Mouse (Mus musculus): ENCODE data around the gene Rrbp1.

The Rrbp1 gene

DNA sequence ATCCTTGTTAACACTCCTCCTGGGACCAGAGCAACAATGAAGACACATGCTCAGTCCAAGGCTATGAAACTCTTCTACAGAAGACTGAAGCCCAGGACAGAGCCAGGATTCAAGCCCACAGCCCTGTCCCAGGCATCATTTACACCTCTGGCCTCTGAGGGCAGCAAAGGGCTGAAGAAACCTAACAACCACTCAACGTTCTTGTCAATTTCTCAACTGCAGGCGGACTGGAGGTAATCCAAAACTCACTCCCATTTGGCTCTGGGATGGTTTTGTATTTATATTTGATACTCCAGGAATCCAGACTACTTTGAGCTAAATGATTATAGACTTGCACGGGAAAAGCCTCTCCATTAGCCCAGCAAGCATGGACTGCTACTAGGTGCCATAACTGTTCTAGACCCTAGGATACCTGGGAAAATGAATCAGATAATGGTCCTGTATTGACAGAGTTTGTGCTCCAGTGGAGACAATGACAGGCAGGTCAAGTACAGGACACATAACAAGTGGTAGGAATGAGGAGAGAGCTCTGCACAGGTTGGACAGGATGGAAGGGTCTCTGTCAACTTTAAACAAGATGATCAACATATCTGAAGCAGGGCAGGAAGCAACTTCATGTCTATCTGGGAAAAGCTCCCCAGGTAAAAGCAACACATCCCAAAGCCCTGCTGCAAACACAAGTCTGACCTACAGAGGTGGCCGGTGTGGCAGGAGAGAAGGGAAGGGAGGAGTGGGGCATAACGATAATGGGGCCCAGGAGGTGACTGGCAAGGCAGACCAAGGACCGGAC is 5.7 kb downstream of the Rrbp1 start:
- no peak for DNase-seq (ENCODE audit: low spot score in 2 of 2)

- peak in 1 of 2 experiments; percentile 53 for DNase-seq (ENCODE audit: low spot score in 2 of 2)
Measured at GRCm38 (mm10) chr2:144003544-144003943, 7.5 kb downstream of the Rrbp1 start.

- no peak for DNase-seq (ENCODE audit: low spot score in 2 of 2)
Measured at GRCm38 (mm10) chr2:144002229-144002984, 8.7 kb downstream of the Rrbp1 start.

DNA sequence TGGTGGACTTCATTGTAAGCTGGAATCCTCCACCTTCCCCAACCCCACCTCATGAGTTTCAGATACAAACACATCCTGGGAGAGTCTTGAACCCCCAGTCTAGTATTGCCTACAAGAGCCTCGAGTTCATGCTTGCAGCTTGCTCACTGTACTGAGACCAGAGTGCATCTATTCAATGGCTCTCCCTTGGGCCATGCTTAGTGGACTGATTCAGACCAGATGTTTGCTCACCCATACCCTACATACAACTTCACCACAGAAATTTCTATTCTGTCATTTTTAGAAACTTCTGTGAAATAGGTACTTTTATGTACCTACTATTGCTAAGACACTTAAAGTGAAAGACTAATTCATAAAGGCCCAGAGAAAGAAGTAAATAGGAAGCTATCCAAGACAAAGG is 18.1 kb downstream of the Rrbp1 start:
- DNase-seq (ENCODE audit: low spot score in 2 of 2) = no peak

GRCm38 (mm10) chr2:143991964-143992672 is 18.9 kb downstream of the Rrbp1 start:
- DNase-seq (ENCODE audit: low spot score in 2 of 2) = no peak

- no peak for DNase-seq (ENCODE audit: low spot score in 2 of 2)
Measured at GRCm38 (mm10) chr2:143990997-143991396, 20.1 kb downstream of the Rrbp1 start.

DNA sequence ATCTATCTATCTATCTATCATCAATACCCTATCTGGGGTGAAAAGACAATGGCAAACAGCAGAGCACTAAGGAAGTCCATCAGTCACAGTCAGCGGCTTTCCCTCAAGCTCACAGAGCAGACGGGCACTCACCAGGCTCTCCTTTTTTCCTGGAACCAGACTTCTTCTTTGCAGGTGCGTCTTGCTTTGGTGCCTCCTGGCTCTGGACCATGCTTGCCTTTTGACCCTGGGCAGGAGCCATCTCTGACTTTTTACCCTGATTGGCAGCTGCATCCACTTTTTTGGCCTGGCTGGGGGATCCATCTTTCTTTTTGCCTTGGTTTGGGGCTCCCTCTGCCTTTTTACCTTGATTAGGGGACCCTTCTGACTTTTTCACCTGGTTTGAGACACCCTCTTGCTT is 23.0 kb downstream of the Rrbp1 start:
- DNase-seq (ENCODE audit: low spot score in 2 of 2) = no peak

DNA sequence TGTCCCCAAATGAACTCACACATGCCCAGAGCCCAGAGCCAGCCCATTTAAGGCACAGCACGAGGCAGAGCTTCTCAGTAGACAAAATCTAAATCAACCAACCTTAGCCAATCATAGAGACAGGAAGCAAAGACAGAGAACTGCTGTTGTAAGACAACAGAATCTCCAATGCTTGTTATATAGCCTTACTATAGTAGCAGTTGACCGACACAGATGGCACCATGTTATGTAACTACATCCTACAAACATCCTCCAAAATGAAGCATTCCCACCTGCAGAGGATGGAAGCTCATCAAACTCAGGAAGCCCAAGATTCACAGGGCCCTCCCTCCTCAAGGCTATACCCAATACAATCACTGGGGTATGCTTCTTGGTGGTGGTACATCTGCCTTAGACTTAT is 23.6 kb downstream of the Rrbp1 start:
- no peak for DNase-seq (ENCODE audit: low spot score in 2 of 2)

GRCm38 (mm10) chr2:143983482-143983881 is 27.6 kb downstream of the Rrbp1 start:
- no peak for DNase-seq (ENCODE audit: low spot score in 2 of 2)

DNA sequence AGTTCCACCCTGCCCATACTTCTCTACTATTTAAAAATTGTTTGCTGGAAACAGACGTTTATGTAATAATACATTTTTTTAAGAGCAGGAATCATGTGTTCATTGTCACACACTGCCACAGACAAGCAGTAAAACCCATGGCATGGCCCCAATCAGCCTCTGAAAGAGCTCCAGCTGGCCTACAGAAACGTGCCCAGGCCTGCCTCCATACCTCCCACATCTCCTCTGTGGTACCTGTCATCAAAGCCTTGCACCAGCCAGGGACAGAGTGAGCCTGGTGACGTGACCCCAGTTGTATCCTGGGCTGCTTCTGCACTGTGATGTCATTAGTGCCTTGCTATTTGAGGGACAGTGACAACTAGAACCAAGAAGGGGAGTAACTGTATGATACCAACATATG is 28.2 kb downstream of the Rrbp1 start:
- DNase-seq (ENCODE audit: low spot score in 2 of 2) = no peak

GRCm38 (mm10) chr2:143982152-143982551 is 28.9 kb downstream of the Rrbp1 start:
- no peak for DNase-seq (ENCODE audit: low spot score in 2 of 2)

DNA sequence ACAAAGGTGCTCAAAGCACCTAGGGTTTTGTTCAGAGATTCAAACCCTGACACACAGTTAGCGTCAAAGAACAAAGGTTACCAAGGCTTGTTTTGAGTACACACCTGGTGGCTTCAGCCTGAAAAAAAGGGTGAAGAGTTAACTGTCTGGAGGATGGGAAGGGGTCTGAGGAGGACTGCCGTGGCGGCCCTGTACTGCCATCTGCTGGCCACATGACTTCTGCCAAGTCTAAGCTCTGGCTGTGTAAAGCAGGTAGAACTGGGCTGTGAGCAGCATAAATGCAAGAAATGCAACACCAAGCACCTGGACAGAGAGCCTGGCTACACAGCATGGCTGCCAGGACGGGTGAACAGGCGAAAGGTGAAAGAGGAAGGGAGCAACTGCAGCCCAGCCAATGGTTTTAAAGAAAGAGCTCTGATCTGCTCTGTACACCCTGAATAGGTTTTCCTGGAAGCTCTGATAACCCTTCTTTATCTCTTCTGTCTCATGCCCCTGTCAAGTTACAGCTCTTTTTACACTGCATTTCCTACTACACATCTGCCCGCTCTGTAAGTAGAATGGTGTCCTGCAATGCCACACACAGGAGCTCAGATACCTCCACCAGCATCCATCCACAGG is 30.2 kb downstream of the Rrbp1 start:
- DNase-seq (ENCODE audit: low spot score in 2 of 2) = peak; percentile 74 to 85

DNA sequence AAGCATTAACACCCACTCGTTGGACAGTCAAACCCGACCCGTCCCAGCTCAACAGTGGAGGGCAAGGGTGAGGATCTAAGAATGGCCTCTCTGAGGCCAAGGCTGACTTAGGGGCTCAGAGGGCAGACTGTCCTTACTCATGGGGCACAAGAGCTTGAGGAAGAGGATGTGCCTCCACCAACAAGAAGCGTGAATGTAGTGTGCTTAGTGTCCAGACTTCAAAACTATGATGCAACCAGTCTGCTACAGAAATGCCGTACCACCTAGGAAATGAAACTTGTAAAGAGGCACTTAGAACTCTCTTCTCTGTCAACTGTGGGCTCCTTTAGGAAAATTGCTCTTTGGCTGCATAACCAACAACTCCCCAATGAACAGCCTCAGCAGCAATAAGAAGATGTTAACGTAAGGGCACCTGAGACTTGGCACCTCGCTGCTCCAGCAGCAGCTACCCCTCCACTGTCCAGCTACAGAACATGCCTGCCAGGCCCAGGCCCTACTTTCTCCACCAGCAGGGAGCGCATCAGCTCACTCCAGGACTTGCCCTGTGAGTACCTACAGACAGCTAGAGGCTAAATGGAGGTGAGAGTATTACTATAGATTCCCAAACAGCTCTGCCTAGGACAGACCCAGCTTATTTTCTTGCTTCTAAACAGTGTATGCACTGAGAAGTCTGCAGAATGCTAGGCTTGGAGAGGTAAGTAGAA is 32.5 kb downstream of the Rrbp1 start:
- no peak for DNase-seq (ENCODE audit: low spot score in 2 of 2)

- DNase-seq (ENCODE audit: low spot score in 2 of 2) = no peak
Measured at GRCm38 (mm10) chr2:143975146-143975649, 35.9 kb downstream of the Rrbp1 start.

DNA sequence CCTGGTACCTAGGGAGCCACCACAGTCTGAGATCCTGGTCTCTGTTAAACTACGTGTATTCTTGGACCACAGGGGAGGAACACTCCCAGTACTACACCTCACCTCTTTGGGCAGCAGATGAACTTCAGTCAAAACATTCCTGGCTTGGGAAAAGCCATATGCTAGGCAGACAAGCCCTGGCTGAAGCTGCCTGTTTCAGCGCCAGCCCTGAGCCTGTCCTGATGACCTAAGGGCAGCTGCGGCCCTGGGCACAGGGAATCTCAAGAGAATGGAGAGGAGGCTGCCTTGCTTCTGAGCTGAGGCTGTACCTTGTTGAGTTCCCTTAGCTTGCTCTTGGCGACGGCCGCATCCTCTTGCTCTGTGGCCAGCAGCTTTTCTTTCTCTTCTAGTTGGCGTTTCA is 37.9 kb downstream of the Rrbp1 start:
- no peak for DNase-seq (ENCODE audit: low spot score in 2 of 2)

GRCm38 (mm10) chr2:143971887-143972286 is 39.2 kb downstream of the Rrbp1 start:
- DNase-seq (ENCODE audit: low spot score in 2 of 2) = no peak

GRCm38 (mm10) chr2:143970841-143971240 is 40.2 kb downstream of the Rrbp1 start:
- DNase-seq (ENCODE audit: low spot score in 2 of 2) = no peak

DNA sequence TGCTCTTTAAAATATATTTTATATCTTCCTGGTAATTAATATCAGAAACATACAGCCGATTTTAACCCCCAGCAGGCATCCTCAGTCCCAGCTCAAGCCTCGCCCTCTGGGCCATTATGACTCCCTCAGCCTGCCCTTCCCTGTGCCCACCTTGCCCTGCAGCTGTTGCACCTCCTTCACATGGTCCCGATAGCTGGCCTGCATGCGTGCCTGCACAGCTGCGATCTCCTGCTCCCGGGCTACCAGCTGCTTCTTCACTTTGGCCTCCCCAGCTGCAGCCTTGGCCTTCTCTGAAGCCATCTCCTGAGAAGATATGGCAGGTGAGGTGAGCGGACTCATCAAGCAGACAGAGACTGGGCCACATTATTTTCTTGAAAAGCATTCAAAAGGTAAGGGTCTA is 41.8 kb downstream of the Rrbp1 start:
- DNase-seq (ENCODE audit: low spot score in 2 of 2) = no peak

DNA sequence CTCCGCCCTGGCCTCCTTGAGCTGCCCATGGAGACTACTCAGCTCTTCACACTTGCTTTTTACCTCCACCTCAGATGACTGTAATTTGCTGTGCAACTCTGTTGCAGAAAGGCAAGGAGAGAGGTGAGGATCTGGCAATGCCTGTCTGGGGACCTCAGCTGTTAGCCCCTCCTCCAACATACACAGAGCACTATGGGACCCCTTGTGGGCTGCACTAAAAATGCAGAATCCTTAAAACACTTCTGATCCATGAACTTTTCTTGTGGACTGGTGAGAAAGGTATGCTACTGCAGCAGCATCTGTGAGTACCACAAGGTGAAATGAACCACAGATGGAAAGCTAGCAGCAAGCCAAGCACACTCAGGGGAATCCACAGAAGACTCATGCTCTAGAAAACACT is 47.7 kb downstream of the Rrbp1 start:
- no peak for DNase-seq (ENCODE audit: low spot score in 2 of 2)

GRCm38 (mm10) chr2:143962192-143962591 is 48.9 kb downstream of the Rrbp1 start:
- DNase-seq (ENCODE audit: low spot score in 2 of 2) = no peak

- no peak for DNase-seq (ENCODE audit: low spot score in 2 of 2)
Measured at GRCm38 (mm10) chr2:143955746-143956145, 55.3 kb downstream of the Rrbp1 start.
